Mouse (Mus musculus): ENCODE measurements around the gene Mical3. TPM values are rescaled to one million over a fixed set of nuclear protein-coding genes. Genes with fewer than 3 reads are reported as not detected.

Gene Mical3
- total and polyA plus RNA-seq, 2 experiments from 2014 or later, result 17.5 to 78.7 TPM

- Histone ChIP-seq H3K36me3 (ENCODE audit: insufficient read depth) (peaks cover 76% of the 10 kb centered on the region), H3K9me3 (ENCODE audit: low read length) (no peaks in the 10 kb centered on the region), H3K27ac (ENCODE audit: low read depth, low read length) (no peak overlapping the region), H3K4me2 (ENCODE audit: low read depth) (no peak overlapping the region), H3K27me3 (ENCODE audit: insufficient read depth, low read length) (no peaks in the 10 kb centered on the region), H3K4me3 (ENCODE audit: low read depth, low read length) (no peak overlapping the region), H3K9ac (no peak overlapping the region), H3K4me1 (ENCODE audit: insufficient read depth) (no peaks in the 10 kb centered on the region)
- DNase-seq, result no peak
- ATAC-seq, result no peak
- WGBS, result 95% methylated on average over 9 of the region's 9 CpGs
- no peak for TF ChIP-seq CTCF (IDR thresholded peaks at IDR 0.05; ENCODE audit: low read depth)
Measured at GRCm38 (mm10) chr6:120945510-120945909, 185.3 kb downstream of the Mical3 start.

DNA sequence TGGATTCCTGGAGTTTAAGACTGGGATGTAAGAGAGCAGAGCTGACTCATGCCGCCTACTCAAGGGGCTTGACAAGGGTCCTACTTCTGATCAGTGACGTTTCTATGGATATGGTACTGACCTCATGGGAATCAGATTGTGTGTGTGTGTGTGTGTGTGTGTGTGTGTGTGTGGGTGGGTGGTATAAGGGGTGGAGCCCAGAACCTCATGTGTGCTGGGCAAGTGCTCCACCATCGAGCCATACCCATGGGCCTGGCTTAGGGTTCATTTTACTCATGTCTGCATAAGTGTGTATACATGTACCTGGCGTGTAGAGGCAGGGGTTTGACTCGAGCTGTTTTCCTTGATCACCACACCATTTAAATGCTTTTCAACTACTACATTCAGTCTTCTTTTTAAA is 186.8 kb downstream of the Mical3 start:
- DNase-seq (no peak), ATAC-seq (no peak)
- no peaks in the 10 kb centered on the region for H3K9me3 ChIP-seq (ENCODE audit: low read length)
- no peak for TF ChIP-seq CTCF (IDR thresholded peaks at IDR 0.05; ENCODE audit: low read depth)
- no peaks in the 10 kb centered on the region for H3K4me1 ChIP-seq (ENCODE audit: insufficient read depth)
- H3K27me3 ChIP-seq (ENCODE audit: insufficient read depth, low read length), result no peaks in the 10 kb centered on the region
- H3K4me3 ChIP-seq (ENCODE audit: low read depth, low read length), result no peak overlapping the region
- no peak overlapping the region for H3K4me2 ChIP-seq (ENCODE audit: low read depth)
- peaks cover 63% of the 10 kb centered on the region for H3K36me3 ChIP-seq (ENCODE audit: insufficient read depth)
- H3K27ac ChIP-seq (ENCODE audit: low read depth, low read length), result no peak overlapping the region
- H3K9ac ChIP-seq, result no peak overlapping the region
- 87% methylated on average over 5 of the region's 5 CpGs for WGBS

- H3K4me1 ChIP-seq (ENCODE audit: insufficient read depth), result no peaks in the 10 kb centered on the region
- no peak for TF ChIP-seq CTCF (IDR thresholded peaks at IDR 0.05; ENCODE audit: low read depth)
- no peaks in the 10 kb centered on the region for H3K9me3 ChIP-seq (ENCODE audit: low read length)
- H3K27ac ChIP-seq (ENCODE audit: low read depth, low read length), result no peak overlapping the region
- no peaks in the 10 kb centered on the region for H3K27me3 ChIP-seq (ENCODE audit: insufficient read depth, low read length)
- H3K4me3 ChIP-seq (ENCODE audit: low read depth, low read length), result no peak overlapping the region
- no peak overlapping the region for H3K4me2 ChIP-seq (ENCODE audit: low read depth)
- DNase-seq (no peak), ATAC-seq (no peak)
- peaks cover 59% of the 10 kb centered on the region for H3K36me3 ChIP-seq (ENCODE audit: insufficient read depth)
- H3K9ac ChIP-seq, result no peak overlapping the region
- WGBS, result 89% methylated on average over 10 of the region's 10 CpGs
Measured at GRCm38 (mm10) chr6:120943551-120943950, 187.2 kb downstream of the Mical3 start.

- no peak for TF ChIP-seq CTCF (IDR thresholded peaks at IDR 0.05; ENCODE audit: low read depth)
- Histone ChIP-seq H3K9me3 (ENCODE audit: low read length) (no peaks in the 10 kb centered on the region), H3K27me3 (ENCODE audit: insufficient read depth, low read length) (no peaks in the 10 kb centered on the region), H3K4me2 (ENCODE audit: low read depth) (no peak overlapping the region), H3K4me1 (ENCODE audit: insufficient read depth) (no peaks in the 10 kb centered on the region), H3K9ac (no peak overlapping the region), H3K4me3 (ENCODE audit: low read depth, low read length) (no peak overlapping the region), H3K36me3 (ENCODE audit: insufficient read depth) (peaks cover 55% of the 10 kb centered on the region), H3K27ac (ENCODE audit: low read depth, low read length) (no peak overlapping the region)
- DNase-seq (no peak), ATAC-seq (no peak)
- 79% methylated on average over 2 of the region's 2 CpGs for WGBS
Measured at GRCm38 (mm10) chr6:120943079-120943478, 187.7 kb downstream of the Mical3 start.

- DNase-seq (no peak), ATAC-seq (no peak)
- peaks cover 41% of the 10 kb centered on the region for H3K36me3 ChIP-seq (ENCODE audit: insufficient read depth)
- 81% methylated on average over 13 of the region's 13 CpGs for WGBS
- H3K4me3 ChIP-seq (ENCODE audit: low read depth, low read length), result no peak overlapping the region
- no peak overlapping the region for H3K9ac ChIP-seq
- H3K4me1 ChIP-seq (ENCODE audit: insufficient read depth), result no peaks in the 10 kb centered on the region
- H3K27me3 ChIP-seq (ENCODE audit: insufficient read depth, low read length), result no peaks in the 10 kb centered on the region
- no peak overlapping the region for H3K4me2 ChIP-seq (ENCODE audit: low read depth)
- no peak for TF ChIP-seq CTCF (IDR thresholded peaks at IDR 0.05; ENCODE audit: low read depth)
- H3K27ac ChIP-seq (ENCODE audit: low read depth, low read length), result no peak overlapping the region
- no peaks in the 10 kb centered on the region for H3K9me3 ChIP-seq (ENCODE audit: low read length)
Measured at GRCm38 (mm10) chr6:120941575-120941974, 189.2 kb downstream of the Mical3 start.

DNA sequence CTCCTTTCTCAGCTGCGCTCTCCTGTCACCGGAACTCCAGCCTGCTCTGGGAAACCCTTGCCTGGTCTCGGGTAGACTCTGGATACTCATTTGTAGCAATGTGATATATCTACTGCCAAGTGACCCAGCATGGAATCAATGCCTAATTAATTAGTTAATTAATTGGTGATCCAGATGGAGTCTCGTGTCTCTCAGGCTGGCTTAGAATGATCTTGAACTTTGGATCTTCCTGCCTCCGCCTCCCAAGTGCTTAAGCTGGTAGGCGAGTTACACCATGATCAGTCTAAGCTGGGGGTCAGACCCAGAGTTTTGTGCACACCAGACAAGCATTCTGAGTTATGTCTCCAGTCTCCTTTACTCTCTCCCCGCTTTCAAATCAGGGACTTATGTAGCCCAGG is 189.7 kb downstream of the Mical3 start:
- ATAC-seq (no peak), DNase-seq (no peak)
- no peak for TF ChIP-seq CTCF (IDR thresholded peaks at IDR 0.05; ENCODE audit: low read depth)
- no peak overlapping the region for H3K27ac ChIP-seq (ENCODE audit: low read depth, low read length)
- no peaks in the 10 kb centered on the region for H3K4me1 ChIP-seq (ENCODE audit: insufficient read depth)
- H3K27me3 ChIP-seq (ENCODE audit: insufficient read depth, low read length), result no peaks in the 10 kb centered on the region
- H3K4me2 ChIP-seq (ENCODE audit: low read depth), result no peak overlapping the region
- no peak overlapping the region for H3K4me3 ChIP-seq (ENCODE audit: low read depth, low read length)
- peaks cover 36% of the 10 kb centered on the region for H3K36me3 ChIP-seq (ENCODE audit: insufficient read depth)
- no peak overlapping the region for H3K9ac ChIP-seq
- no peaks in the 10 kb centered on the region for H3K9me3 ChIP-seq (ENCODE audit: low read length)
- WGBS, result 63% methylated on average over 7 of the region's 7 CpGs

DNA sequence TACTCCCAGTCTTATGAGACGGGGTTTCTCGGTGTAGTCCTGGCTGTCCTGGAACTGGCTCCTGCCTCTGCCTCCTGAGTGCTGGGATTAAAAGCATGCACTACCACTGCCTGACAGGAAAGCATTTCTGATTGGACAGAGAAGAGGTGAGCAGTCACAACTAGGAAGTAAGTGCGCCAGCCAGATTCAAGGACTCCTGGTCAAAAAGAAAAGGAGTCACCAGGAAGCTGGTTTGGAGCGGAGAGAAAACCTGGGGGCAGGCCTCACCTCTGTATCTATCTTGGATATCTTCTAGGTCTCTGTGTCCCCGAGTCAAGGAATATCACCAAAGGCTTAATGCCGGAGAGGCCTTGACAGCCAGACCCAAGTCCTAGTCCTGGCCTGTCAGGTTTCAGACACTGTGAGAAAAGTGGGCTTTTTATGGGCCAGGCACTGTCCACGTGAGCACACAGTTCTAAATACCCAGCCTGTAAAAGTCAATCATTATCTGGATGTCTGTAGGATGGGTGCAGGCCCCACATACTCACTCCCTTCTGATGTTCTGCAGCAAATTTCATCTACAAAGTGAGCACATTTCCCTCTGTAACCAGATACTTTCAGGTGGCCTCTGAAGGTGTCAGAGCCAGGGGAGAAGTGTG is 190.2 kb downstream of the Mical3 start:
- no peak overlapping the region for H3K9ac ChIP-seq
- DNase-seq, result no peak
- H3K4me1 ChIP-seq (ENCODE audit: insufficient read depth), result no peaks in the 10 kb centered on the region
- peaks cover 34% of the 10 kb centered on the region for H3K36me3 ChIP-seq (ENCODE audit: insufficient read depth)
- no peaks in the 10 kb centered on the region for H3K27me3 ChIP-seq (ENCODE audit: insufficient read depth, low read length)
- H3K9me3 ChIP-seq (ENCODE audit: low read length), result no peaks in the 10 kb centered on the region
- WGBS, result 88% methylated on average over 7 of the region's 7 CpGs
- no peak for ATAC-seq
- no peak overlapping the region for H3K27ac ChIP-seq (ENCODE audit: low read depth, low read length)
- no peak for TF ChIP-seq CTCF (IDR thresholded peaks at IDR 0.05; ENCODE audit: low read depth)
- H3K4me2 ChIP-seq (ENCODE audit: low read depth), result no peak overlapping the region
- H3K4me3 ChIP-seq (ENCODE audit: low read depth, low read length), result no peak overlapping the region

Measured in forebrain, postnatal 0 days (tissue).